Mouse (Mus musculus) 416B (cell line): ENCODE measurements around the gene Taar3.

Experiments
- DNase-seq: peaks from one replicate; pipeline ENCODE4 v3.0.0; 2011; ENCODE audit warnings: low read depth

Taar3 gene

GRCm38 (mm10) chr10:23999639-24000038 lies 50.3 kb downstream of the Taar3 start, which contains the start of gene Taar7b:
Gene Taar7b (plus strand): TSS chr10:23999939.
- no peak for DNase-seq
